ENCODE assay signal across 8 mouse cellular contexts in genomic region chr5:103936906-103937589, GRCm38 (mm10). TPM values are rescaled to one million over a fixed set of nuclear protein-coding genes. Genes with fewer than 3 reads are reported as not detected.
DNase-seq lines count a peak whose midpoint lies in the region; ATAC-seq and TF ChIP-seq lines count a peak whose summit lies in the region.

No protein-coding gene starts in this region.

- H3K4me3 ChIP-seq in heart, adult 2 months = no peak overlapping the region
- no peak overlapping the region for H3K4me3 ChIP-seq in MEL (ENCODE audit: control insufficient read depth in 1 of 2, insufficient read depth in 1 of 2, low read depth in 2 of 2, low read length in 2 of 2)
- H3K4me3 ChIP-seq in embryonic facial prominence, embryonic 14.5 days (ENCODE audit: low read depth, low read length) = no peak overlapping the region
- no peak overlapping the region for H3K4me3 ChIP-seq in hindbrain, embryonic 15.5 days
- H3K4me3 ChIP-seq in midbrain, embryonic 13.5 days (replicated peaks) = no peak overlapping the region

- no peaks in the 10 kb centered on the region for H3K9me3 ChIP-seq in MEL (replicated peaks; ENCODE audit: insufficient read depth, low read length)
- H3K9me3 ChIP-seq in embryonic facial prominence, embryonic 14.5 days (ENCODE audit: control insufficient read depth, low read length) = 0 out of 2 replicates have a peak, but pooled peaks cover 5% of the 10 kb centered on the region
- 0 out of 2 replicates have a peak, but pooled peaks cover 6% of the 10 kb centered on the region for H3K9me3 ChIP-seq in hindbrain, embryonic 15.5 days
- H3K9me3 ChIP-seq in midbrain, embryonic 13.5 days = no peaks in the 10 kb centered on the region

- H3K27ac ChIP-seq in heart, adult 2 months = no peak overlapping the region
- no peak overlapping the region for H3K27ac ChIP-seq in MEL (ENCODE audit: control insufficient read depth, low read depth, low read length)
- no peak overlapping the region for H3K27ac ChIP-seq in embryonic facial prominence, embryonic 14.5 days (replicated peaks; ENCODE audit: low read depth, low read length)
- H3K27ac ChIP-seq in hindbrain, embryonic 15.5 days (replicated peaks) = peak overlapping the region; percentile 33; the same call in 1 of the 2 replicates
- no peak overlapping the region for H3K27ac ChIP-seq in midbrain, embryonic 13.5 days

- intact Hi-C loops in heart, adult 2 months (cut with DNase I) = no loop called here
- intact Hi-C loops in left cerebral cortex, postnatal 14 days (cut with DNase I) = no loop called here

- H3K79me2 ChIP-seq in heart, adult 2 months (replicated peaks; ENCODE audit: control insufficient read depth, insufficient read depth, low read length) = no peaks in the 10 kb centered on the region
- no peaks in the 10 kb centered on the region for H3K79me2 ChIP-seq in MEL (ENCODE audit: control insufficient read depth, insufficient read depth, low read length, poor library complexity)

- TF ChIP-seq POLR2A in heart, adult 2 months (IDR thresholded peaks at IDR 0.05; ENCODE audit: insufficient read depth, low read depth, low read length) = no peak
- TF ChIP-seq POLR2A in MEL (IDR thresholded peaks at IDR 0.05; ENCODE audit: control insufficient read depth in 1 of 2, insufficient read depth in 1 of 2, low read depth in 1 of 2, low read length in 2 of 2, poor library complexity in 1 of 2) = no peak

- peak; percentile 75 for TF ChIP-seq CTCF in heart, adult 2 months (IDR thresholded peaks at IDR 0.05)
- peak; percentile 81 to 83 (median 83) for TF ChIP-seq CTCF in MEL (IDR thresholded peaks at IDR 0.05 in 2 of 3, conservative IDR thresholded peaks at IDR 0.05 in 1 of 3; ENCODE audit: control insufficient read depth in 1 of 3, insufficient read depth in 1 of 3, low read depth in 2 of 3, low read length in 3 of 3, poor library complexity in 1 of 3, severe bottlenecking in 1 of 3)

- H3K4me1 ChIP-seq in heart, adult 2 months (ENCODE audit: control insufficient read depth, insufficient read depth, low read length) = no peaks in the 10 kb centered on the region
- H3K4me1 ChIP-seq in MEL (ENCODE audit: control insufficient read depth in 1 of 2, insufficient read depth in 2 of 2, low read length in 2 of 2) = no peaks in the 10 kb centered on the region
- H3K4me1 ChIP-seq in embryonic facial prominence, embryonic 14.5 days (ENCODE audit: control insufficient read depth, insufficient read depth, low read length) = no peaks in the 10 kb centered on the region
- peaks cover 22% of the 10 kb centered on the region for H3K4me1 ChIP-seq in hindbrain, embryonic 15.5 days (replicated peaks)
- peaks cover 29% of the 10 kb centered on the region for H3K4me1 ChIP-seq in midbrain, embryonic 13.5 days (replicated peaks)

- 42% methylated on average over 14 of the region's 14 CpGs for WGBS in heart, adult 2 months
- WGBS in embryonic facial prominence, embryonic 14.5 days = 59% methylated on average over 14 of the region's 14 CpGs
- 30% methylated on average over 14 of the region's 14 CpGs for WGBS in hindbrain, embryonic 15.5 days
- WGBS in midbrain, embryonic 13.5 days = 48% methylated on average over 14 of the region's 14 CpGs

- TF ChIP-seq RAD21 in MEL (IDR thresholded peaks at IDR 0.05; ENCODE audit: low read depth, low read length) = peak; percentile 74

- ATAC-seq in embryonic facial prominence, embryonic 14.5 days (ENCODE audit: low read depth) = 0 out of 2 replicates have a peak, but pooled peaks have one; percentile 33
- ATAC-seq in hindbrain, embryonic 15.5 days (ENCODE audit: low FRiP score, low read depth) = peak; percentile 82
- peak; percentile 40; the same call in 1 of the 2 replicates for ATAC-seq in midbrain, embryonic 13.5 days

- no peaks in the 10 kb centered on the region for H3K27me3 ChIP-seq in heart, adult 2 months (ENCODE audit: control insufficient read depth, insufficient read depth, low read length)
- peaks cover 3 to 8% of the 10 kb centered on the region in 2 experiments for H3K27me3 ChIP-seq in MEL (ENCODE audit: control insufficient read depth in 1 of 2, insufficient read depth in 2 of 2, low read length in 2 of 2)
- no peaks in the 10 kb centered on the region for H3K27me3 ChIP-seq in embryonic facial prominence, embryonic 14.5 days (replicated peaks; ENCODE audit: control insufficient read depth, insufficient read depth, low read length)
- H3K27me3 ChIP-seq in hindbrain, embryonic 15.5 days = peaks cover 11% of the 10 kb centered on the region; the same call in 1 of the 2 replicates
- H3K27me3 ChIP-seq in midbrain, embryonic 13.5 days = peaks cover 7% of the 10 kb centered on the region; the same call in 1 of the 2 replicates

- no peaks in the 10 kb centered on the region for H3K36me3 ChIP-seq in heart, adult 2 months (ENCODE audit: control insufficient read depth, insufficient read depth, low read length)
- no peaks in the 10 kb centered on the region for H3K36me3 ChIP-seq in MEL (ENCODE audit: control insufficient read depth in 1 of 2, insufficient read depth in 2 of 2, low read length in 2 of 2)
- no peaks in the 10 kb centered on the region for H3K36me3 ChIP-seq in embryonic facial prominence, embryonic 14.5 days (ENCODE audit: control insufficient read depth, insufficient read depth, low read length)
- no peaks in the 10 kb centered on the region for H3K36me3 ChIP-seq in hindbrain, embryonic 15.5 days
- no peaks in the 10 kb centered on the region for H3K36me3 ChIP-seq in midbrain, embryonic 13.5 days

- H3K4me2 ChIP-seq in embryonic facial prominence, embryonic 14.5 days (ENCODE audit: low read depth, low read length) = no peak overlapping the region
- 0 out of 2 replicates have a peak overlapping the region, but pooled peaks have one; percentile 14 for H3K4me2 ChIP-seq in hindbrain, embryonic 15.5 days
- no peak overlapping the region for H3K4me2 ChIP-seq in midbrain, embryonic 13.5 days (replicated peaks)

- H3K9ac ChIP-seq in heart, adult 2 months (ENCODE audit: low read depth, low read length) = no peak overlapping the region
- H3K9ac ChIP-seq in MEL (ENCODE audit: control insufficient read depth, low read depth, low read length, poor library complexity, severe bottlenecking) = no peak overlapping the region
- no peak overlapping the region for H3K9ac ChIP-seq in embryonic facial prominence, embryonic 14.5 days (ENCODE audit: low read depth, low read length)
- H3K9ac ChIP-seq in hindbrain, embryonic 15.5 days = no peak overlapping the region
- no peak overlapping the region for H3K9ac ChIP-seq in midbrain, embryonic 13.5 days (replicated peaks)

- TF ChIP-seq EP300 in heart, adult 2 months (IDR thresholded peaks at IDR 0.05; ENCODE audit: insufficient read depth, low read depth, low read length) = no peak
- no peak for TF ChIP-seq EP300 in MEL (IDR thresholded peaks at IDR 0.05; ENCODE audit: low read depth in 1 of 2, low read length in 2 of 2)

- peak in 1 of 2 experiments; percentile 39 for DNase-seq in heart, adult 2 months
- DNase-seq in heart, adult 8-10 months (ENCODE audit: low spot score) = no peak
- peak; percentile 51 for DNase-seq in MEL (ENCODE audit: low read depth, low spot score)
- DNase-seq in embryonic facial prominence, embryonic 14.5 days (ENCODE audit: low spot score) = no peak
- DNase-seq in right cerebral cortex, postnatal 36 days (ENCODE audit: low spot score in 2 of 2) = no peak
- no peak for DNase-seq in left cerebral cortex, postnatal 14 days (ENCODE audit: low spot score in 2 of 2)

TF ChIP-seq in MEL, 35 proteins besides CTCF, POLR2A, EP300 and RAD21:
- peak; percentile 69 for TF ChIP-seq SMC3 (IDR thresholded peaks at IDR 0.05; ENCODE audit: low read depth, low read length)
- TF ChIP-seq ZC3H11A (IDR thresholded peaks at IDR 0.05; ENCODE audit: low read depth, low read length) = peak; percentile 59
- TF ChIP-seq POLR2AphosphoS5 (IDR thresholded peaks at IDR 0.05; ENCODE audit: borderline replicate concordance, low read depth, low read length) = no peak
- no peak for TF ChIP-seq ZNF384 (IDR thresholded peaks at IDR 0.05; ENCODE audit: low read depth, low read length)

RNA-seq across cellular contexts. Expression of gene Klhl8, which starts 26.0 kb away (rescaled TPM):
- 10 to 100 TPM; 11.0 to 12.1 TPM for total RNA-seq in heart, adult 2 months (2021)
- polyA plus RNA-seq in heart, adult 2 months (2012; rRNA removed) = 7.7 and 16.6 TPM in 2 replicates
- total RNA-seq in heart, adult 8-10 months (2022) = 10 to 100 TPM; 10.4 to 11.2 (median 10.5) TPM
- total RNA-seq in MEL (2012; rRNA removed) = 5.1 and 6.2 TPM in 2 replicates
- 1 to 10 TPM in 1 of 2 experiments, not detected in 1; 5.6 TPM for polyA plus RNA-seq in MEL (2012; ENCODE audit: insufficient read depth in 1 of 2, insufficient read length in 2 of 2, low read depth in 1 of 2, low replicate concordance in 2 of 2, missing spikeins in 1 of 2)
- 12.2 and 13.9 TPM in 2 replicates for polyA plus RNA-seq in embryonic facial prominence, embryonic 14.5 days (2014; fragmentation: Nextera tagmentation; extraction: Ambion mirVana)
- polyA plus RNA-seq in hindbrain, embryonic 15.5 days (2015; fragmentation: Nextera tagmentation; extraction: Ambion mirVana) = 38.0 and 41.3 TPM in 2 replicates
- 28.1 and 30.7 TPM in 2 replicates for polyA plus RNA-seq in midbrain, embryonic 13.5 days (2015; fragmentation: Nextera tagmentation; extraction: Ambion mirVana)
- total RNA-seq in left cerebral cortex, postnatal 14 days (2021) = 10 to 100 TPM; 36.7 to 40.9 TPM

RNA-seq across cellular contexts. Expression of gene Hsd17b13, which starts 40.2 kb away (rescaled TPM):
- total RNA-seq in heart, adult 2 months (2021) = not detected
- polyA plus RNA-seq in heart, adult 2 months (2012; rRNA removed) = 0.32 TPM in 1 of 2 replicates, not detected in the other
- total RNA-seq in heart, adult 8-10 months (2022) = not detected
- not detected in 2 replicates for total RNA-seq in MEL (2012; rRNA removed)
- under 1 TPM in 1 of 2 experiments, not detected in 1; 0.08 TPM for polyA plus RNA-seq in MEL (2012; ENCODE audit: insufficient read depth in 1 of 2, insufficient read length in 2 of 2, low read depth in 1 of 2, low replicate concordance in 2 of 2, missing spikeins in 1 of 2)
- 0.15 and 0.26 TPM in 2 replicates for polyA plus RNA-seq in embryonic facial prominence, embryonic 14.5 days (2014; fragmentation: Nextera tagmentation; extraction: Ambion mirVana)
- polyA plus RNA-seq in hindbrain, embryonic 15.5 days (2015; fragmentation: Nextera tagmentation; extraction: Ambion mirVana) = not detected in 2 replicates
- not detected in 2 replicates for polyA plus RNA-seq in midbrain, embryonic 13.5 days (2015; fragmentation: Nextera tagmentation; extraction: Ambion mirVana)
- 1 to 10 TPM; 1.4 to 2.4 TPM for total RNA-seq in left cerebral cortex, postnatal 14 days (2021)
